Mouse (Mus musculus): ENCODE measurements around the gene B4galnt3.

Gene B4galnt3

DNA sequence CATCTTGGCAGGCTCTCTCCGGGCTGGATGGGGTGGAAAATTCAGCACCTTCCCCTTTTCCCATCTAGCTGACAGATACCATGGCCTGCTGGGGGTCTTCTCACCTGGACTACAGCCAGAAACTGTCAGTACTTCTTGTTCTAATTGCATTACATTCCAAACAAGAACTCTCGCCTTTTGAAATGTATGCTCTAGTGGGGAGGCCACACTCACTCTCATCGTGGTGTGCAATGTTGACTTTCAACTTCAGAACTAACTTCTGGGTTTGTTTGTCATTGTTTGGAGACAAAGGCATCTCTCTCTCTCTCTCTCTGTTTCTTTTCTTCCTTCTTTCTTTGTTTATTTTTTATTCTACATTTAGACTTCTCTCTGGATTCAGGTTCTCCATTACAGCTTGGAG, 107.8 kb downstream of the B4galnt3 start:
- DNase-seq (ENCODE audit: extremely low spot score, low spot score): no peak

DNA sequence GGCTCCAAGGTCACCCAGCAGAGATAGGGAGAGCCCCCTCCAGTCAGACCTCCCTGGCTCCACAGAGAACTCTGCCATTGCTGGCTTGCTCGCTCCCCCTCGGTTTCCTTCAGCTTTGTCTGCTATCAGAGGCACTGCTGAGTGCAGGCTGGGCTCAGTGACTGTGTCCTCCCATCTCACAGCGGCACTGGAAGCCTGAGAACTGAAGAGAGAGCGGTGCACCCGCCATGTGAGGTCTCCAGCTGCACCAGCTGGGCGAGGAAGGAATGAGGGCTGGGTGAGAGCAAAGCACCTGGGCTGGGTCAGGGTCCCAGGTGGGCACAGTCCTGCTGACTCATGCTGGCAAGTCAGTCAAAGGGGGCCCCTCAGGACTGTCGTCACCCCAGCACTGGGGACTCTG, 108.6 kb downstream of the B4galnt3 start:
- no peak for DNase-seq (ENCODE audit: extremely low spot score, low spot score)

DNA sequence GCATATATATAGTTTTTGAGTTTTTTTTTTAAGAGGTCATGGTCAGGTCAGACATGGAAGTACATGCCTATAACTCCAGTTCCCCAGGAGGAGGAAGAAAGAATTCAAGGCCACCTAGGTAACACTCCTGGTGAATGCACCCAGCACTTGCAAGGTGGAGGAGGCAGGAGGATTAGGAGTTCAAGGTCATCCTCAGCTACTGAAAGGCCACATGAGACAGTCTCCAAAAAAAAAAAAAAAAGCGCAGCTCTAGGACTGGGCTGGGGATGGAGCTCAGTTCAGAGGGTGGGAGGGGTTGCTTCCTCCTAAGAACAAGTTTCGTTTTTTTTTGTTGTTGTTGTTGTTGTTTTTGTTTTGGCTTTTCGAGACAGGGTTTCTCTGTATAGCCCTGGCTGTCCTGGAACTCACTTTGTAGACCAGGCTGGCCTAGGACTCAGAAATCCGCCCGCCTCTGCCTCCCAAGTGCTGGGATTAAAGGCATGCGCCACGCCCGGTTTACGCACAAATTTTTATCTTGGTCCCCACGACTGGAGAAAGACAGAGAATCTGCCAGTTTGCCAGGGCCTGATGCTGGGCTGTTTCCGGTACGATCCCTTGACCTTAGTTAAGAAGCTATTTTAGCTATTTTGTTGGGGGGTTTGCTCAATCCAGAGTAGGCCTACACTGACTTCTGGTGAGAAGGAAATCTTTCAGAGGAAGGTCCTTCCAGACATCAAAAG, 109.2 kb downstream of the B4galnt3 start:
- no peak for DNase-seq (ENCODE audit: extremely low spot score, low spot score)

DNA sequence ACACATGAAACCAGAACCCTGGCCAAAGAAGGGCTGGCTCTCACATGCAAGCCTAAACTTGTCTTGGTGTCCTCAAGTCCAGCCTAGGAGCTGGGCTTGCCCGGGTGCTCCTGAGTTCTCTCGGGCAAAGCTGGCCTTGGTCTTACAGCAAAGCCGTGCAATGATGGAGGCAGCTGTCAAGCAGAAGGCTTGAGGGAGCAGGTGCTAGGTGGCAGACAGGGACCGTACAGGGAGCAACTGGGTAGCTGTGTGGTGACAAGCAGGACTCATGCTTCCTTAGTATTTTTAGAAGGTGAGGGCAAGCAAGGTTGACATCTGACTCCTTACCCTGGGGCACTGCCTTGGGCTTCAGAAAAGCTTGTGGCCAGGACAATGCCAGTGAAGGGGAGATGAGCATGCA, 110.6 kb downstream of the B4galnt3 start:
- DNase-seq (ENCODE audit: extremely low spot score, low spot score): no peak

DNA sequence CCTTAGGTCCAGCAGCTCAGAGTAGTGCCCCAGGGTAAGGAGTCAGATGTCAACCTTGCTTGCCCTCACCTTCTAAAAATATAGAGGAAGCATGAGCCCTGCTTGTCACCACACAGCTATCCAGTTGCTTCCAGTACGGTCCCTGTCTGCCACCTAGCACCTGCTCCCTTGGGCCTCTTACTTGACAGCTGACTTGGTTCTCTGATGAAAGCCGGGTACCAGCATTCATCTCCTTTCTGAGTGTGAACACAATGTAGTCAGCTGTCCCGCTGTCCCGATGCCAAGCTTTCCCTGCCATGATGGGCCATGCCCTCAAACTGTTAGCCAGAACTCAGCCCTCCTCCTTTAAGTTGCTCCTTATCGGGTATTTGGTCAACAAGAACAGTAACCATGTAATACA, 112.2 kb downstream of the B4galnt3 start:
- DNase-seq (ENCODE audit: extremely low spot score, low spot score): no peak

DNA sequence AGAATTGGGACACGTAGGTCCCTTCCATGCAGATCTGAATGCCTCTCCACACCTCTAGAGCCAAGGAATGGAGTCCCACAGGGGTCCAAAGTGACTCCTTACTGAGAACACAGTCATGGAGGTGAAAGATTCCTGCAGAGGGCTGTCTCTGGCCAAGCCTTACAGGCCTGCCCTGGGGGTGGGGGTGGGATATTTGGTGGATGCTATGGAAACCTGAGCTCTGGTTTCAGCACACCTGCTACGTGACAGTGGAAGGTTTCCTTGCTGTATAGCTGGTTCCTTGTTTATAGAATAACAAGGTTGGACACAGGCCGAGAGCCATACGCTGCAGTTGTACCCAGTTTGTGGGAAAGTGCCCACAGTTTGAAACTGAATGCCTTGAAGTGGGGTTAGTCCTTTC, 113.9 kb downstream of the B4galnt3 start:
- no peak for DNase-seq (ENCODE audit: extremely low spot score, low spot score)

DNA sequence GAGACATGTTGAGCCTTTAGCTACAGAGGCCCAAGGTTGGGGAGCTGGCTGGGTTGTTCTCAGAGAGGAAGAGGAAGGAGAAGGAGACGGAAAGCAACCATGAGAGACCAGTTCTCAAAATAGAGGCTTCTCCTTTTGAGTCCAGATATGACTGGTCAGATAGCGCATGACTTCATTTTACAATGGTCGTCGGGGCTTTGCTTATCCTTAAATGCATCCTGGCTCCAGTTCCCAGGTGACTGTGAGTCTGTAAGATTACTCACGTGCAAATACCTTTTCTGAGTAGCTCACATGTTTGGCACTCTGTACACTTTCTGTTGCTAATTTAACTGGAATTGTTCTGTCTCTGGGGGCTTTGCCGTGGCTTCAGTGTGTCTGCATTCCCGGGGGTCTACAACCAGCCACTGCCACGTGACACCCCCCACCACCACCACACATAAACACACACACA, 114.6 kb downstream of the B4galnt3 start:
- no peak for DNase-seq (ENCODE audit: extremely low spot score, low spot score)

DNA sequence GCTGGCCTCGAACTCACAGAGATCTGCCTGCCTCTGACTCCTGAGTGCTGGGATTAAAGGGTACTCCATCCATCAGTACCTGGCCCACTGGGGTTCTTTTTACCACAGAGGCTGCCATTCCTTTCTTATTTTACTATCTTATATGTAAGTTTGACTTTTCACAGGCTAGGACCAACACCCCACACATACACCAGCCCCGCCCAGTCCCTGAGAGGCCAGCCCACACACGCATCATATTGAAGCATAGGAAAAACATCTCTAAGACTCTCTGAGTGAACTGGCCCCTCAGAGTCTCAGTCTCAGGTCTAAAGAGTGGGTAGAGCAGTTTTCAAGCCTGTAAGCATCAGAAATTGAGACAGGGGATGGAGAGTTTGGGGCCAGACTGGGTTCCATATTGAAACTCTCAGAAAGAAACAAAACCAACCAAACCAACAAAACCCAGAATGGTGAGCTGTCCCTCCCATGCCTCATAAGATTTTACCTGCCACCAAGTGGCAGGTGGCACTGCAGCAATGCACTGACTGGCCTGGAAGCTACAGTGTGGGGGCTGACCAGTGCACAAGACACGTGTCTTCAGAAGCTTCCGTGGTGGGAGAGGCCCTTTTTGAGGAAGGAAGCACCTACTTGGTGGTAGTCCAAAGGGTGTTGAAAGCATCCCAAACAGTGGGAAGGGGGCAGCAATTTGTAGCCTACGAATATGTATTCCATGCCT, 115.2 kb downstream of the B4galnt3 start:
- no peak for DNase-seq (ENCODE audit: extremely low spot score, low spot score)

DNA sequence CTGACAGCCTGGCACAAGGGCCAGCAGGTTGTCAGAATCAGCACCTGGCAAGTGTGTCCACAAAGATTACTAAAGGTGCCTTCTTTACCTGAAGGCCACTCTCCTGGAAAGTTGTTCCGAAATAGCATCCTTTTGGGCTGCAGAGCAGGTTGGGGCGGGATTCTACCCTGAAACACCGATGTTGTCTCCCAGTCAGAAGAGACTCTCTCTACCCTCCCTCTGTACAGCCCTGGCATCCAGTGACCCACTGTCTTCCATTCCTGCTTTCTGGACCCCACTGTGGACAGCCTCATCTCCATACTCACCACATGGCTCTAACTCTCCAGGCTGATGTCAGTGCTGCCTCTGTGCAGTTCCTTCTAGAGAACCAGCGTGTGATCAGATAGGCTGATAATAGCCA, 118.7 kb downstream of the B4galnt3 start:
- no peak for DNase-seq (ENCODE audit: extremely low spot score, low spot score)

DNA sequence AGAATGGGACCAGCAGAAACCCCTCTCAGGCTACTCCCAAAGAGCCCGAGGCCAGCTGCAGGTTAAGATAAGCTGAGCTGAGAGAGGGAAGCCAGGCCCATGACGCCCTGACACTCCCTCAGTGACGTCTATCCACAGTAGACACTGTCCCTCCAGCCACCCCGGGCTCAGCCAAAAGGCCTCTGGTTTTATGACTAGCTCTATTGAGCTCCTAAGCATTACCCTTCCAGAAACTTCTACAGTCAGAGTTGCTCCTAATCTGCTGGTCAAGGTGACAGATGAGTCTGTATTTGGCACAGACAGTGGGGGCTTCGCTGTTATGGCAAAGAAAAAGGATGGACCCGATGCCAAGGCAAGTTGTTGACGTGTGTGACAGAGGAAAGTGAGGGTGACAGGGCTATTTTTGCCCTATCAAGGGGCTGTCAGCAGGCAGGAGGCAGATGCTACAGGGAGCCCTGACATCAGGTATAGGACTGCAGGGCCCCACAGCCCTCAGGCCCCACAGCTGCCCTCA, 119.7 kb downstream of the B4galnt3 start:
- DNase-seq (ENCODE audit: extremely low spot score, low spot score): no peak

DNA sequence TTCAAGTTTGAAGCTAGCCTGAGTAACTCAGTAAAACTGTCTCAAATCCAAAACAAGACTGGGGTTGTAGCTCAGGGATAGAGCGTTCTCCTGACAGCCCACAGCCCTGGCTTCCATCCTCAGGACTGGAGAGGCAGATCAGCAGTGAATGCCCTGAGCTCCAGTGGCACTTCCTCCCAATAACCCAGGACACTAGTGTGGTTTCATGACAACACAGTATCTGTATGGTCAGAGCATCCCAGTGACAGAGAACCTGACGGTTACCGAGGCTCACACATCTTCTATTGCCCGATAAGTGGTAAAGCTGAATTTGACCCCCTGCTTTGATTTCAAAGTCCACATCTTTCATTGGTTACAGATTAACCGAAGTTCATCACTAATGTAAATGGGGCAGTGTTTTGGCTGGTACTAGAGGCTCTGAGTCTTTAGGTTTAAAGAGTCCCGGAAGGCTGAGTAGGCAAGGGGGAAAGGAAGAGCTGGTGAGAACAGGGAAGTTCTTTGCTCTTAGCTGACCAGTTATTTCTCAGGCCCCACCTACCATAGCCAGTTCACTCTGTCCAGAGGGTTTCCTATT, 120.2 kb downstream of the B4galnt3 start:
- DNase-seq (ENCODE audit: extremely low spot score, low spot score): no peak

DNA sequence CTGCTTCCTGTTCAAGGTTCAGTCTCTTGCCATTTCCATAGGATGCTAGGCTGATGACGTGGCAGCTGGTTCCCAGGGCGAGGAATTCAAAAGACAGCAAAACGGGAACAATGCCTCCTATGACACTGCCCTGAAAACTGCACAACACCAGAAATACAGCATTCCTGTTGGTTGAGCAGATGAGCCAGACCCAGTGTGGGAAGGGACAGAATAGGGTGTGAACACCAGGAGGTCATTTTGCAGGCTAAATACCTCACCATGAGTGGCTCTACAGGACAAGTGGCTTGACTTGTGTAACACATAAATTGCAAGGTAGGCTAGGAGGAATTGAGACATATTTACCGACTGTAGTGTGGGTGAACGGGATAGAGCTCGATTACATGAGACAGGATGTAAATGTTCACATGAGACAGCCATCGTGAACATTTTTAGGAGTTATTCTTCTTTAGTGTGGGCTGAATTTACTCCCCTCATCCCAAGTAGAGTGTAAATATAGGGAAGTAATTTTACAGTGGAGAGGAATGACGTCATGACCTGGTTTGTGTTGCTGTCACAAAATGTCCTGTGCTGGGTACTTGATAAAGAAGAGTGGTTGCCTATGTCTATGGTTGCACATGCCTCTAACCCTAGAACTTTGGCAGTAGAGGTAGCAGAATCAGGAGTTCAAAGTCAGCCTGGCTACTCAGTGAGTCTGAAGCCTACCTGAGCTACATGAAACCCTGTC, 121.9 kb downstream of the B4galnt3 start:
- no peak for DNase-seq (ENCODE audit: extremely low spot score, low spot score)

DNA sequence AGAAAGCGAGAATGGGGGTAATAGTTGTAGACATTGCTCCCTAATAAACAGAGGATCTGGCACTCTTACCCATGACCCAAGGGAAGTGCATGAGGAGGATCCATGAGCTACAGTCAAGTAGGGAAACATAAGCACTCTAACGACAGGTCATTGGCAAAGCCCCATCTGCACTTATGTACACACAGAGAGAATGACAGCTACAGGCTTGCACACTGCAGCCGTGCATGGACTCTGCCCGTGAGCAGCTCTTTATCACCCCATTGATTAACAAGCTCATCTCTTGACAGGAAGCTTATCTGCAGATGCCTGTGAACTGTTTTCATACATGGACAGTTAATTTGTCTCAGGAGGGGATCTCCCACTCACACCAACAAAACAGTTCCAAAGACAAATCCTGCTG, 126.8 kb downstream of the B4galnt3 start:
- no peak for DNase-seq (ENCODE audit: extremely low spot score, low spot score)

DNA sequence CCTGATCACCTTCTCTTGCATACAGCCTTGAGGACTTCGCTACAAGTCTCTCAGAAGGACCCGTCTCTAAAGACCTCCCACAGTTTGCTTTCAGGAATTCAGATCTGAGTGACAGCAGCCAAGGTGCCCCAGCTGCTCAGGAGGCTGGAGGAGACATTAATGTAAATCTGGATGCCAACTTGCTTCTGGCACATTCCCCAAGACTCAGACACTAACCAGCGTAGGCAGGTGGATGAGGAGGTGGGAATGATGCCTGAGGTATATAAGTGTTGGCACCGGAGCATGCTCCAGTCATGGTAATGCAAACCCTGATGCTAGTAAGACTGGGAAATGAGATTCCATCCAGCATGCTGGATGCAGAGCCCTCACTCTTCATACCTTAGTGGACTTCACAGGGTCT, 129.6 kb downstream of the B4galnt3 start:
- DNase-seq (ENCODE audit: extremely low spot score, low spot score): no peak

DNA sequence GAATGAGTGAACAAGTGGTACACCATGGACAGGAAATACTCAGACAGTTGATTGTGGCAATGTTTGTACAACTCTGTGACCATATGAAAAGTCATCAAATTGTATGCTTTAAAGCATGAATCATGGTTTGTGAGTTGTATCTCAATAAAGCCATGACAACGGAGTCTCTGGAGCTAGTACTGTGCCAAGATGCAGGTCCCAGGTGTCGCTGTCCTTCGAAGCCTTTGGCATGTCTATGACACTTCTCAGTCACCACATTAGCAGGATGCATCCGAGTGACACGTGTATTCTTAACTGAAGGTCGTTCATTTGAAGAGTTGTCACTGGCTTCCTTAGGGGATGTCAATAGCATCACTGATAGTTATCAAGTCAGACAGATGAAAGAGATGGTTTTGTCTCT, 131.4 kb downstream of the B4galnt3 start:
- no peak for DNase-seq (ENCODE audit: extremely low spot score, low spot score)

DNA sequence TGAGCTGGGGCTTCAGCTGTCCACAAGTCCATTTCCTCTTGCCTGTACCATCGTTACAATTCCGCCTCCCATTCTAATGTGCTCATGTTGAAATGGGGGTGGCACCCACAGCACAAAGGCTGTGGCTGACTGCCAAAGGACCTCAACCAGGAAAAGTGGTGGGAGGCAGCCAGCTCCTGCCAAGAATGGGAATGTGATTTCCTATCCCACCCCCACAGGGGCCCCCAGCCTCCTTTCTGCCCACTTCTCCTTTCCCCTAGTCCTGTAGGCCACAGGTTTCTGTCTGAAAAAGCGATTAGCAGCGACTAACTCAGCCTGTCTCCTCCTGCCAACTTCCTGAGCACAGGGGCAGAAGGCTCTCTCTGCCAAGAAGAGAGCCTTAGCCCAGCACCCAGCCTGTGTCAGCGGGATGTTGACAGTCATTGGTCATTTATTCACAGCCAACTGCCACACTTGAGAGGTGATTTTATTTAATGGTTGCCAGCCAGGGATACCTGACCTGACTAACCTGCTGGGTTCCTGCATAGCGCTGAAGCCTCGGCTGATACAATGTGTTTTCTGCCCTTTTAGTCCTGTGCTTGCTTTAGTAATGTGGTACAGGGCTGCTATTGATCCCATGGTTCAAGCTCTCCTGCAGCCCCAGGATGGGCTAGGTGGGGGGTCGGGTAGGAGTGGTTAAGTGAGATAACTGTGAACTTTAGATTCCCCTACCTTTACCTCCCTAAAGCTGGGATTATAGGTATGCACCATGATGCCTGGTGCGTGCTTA, 135.0 kb downstream of the B4galnt3 start:
- DNase-seq (ENCODE audit: extremely low spot score, low spot score): no peak

DNA sequence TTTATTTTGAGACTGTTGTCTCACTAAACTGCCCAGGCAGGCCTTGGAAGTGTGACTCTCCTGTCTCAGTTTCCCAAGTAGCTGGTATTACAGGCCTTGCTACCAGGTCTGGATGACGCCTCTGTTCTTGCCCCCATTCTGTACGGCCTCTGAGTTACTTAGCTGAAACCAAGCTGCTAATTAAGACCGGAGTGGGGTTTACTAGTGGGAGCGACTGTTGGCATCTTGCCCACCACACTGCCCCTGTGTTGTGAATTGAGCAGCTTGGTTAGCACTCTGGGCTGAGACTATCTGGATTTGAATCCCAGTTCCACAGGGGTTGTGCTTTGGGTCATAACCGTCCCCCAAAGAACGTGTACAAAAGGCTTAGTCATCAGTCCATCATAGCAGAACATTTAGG, 136.9 kb downstream of the B4galnt3 start:
- DNase-seq (ENCODE audit: extremely low spot score, low spot score): no peak

DNA sequence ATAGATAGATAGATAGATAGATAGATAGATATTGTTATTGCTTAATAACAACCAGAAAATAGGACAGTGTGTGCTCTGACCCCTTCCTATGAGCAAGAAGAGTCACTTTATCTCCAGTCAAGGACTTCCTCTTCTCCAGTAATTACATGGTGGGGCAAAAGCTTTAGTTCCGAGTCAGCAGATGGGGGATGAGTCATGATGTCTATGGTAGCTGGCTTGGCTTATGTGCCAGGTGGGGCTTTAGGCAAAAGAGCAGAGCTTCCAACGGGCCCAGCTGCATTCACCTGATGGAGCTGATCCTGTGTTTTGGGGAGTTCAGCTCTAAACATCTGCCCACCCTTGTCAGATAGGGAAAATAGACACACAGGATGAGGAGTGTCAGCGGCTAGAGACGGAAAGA, 138.8 kb downstream of the B4galnt3 start:
- no peak for DNase-seq (ENCODE audit: extremely low spot score, low spot score)

DNA sequence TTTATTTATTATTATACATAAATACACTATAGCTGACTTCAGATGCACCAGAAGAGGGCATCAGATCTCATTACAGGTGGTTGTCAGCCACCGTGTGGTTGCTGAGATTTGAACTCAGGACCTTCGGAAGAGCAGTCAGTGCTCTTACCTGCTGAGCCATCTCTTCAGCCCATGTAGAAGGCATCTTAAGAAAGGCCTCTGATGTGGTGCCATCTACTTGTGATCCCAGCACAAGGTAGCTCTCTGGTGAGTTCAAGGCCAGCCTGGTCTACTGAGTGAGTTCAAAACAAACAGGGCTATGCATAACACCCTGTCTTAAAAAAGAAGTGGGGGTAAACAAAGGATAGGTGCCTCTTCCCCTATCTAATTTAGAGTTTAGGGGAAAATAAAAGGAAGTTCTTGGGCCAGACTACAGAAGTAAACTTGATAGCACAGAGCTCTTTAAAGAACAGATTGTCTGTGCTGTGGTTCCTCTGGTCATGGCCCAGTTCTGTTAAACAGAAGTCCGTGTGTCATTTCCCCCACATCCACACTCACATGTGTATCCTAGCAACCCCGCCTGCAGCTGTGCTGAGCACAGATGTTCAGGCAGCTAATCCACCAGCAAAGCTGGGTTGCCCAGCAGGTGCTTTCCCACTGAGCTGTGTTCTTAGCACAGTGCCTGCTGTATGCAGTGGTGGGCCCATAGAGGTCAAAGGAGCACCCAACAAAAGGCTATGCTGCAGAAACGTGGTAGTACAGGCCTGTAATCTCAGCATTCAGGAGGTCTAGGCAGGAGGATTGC, 139.6 kb downstream of the B4galnt3 start:
- DNase-seq (ENCODE audit: extremely low spot score, low spot score): no peak
